Mouse (Mus musculus) olfactory bulb, adult 2 months (tissue): Measurements from ENCODE around the gene Fev. TPM values are rescaled to one million over a fixed set of nuclear protein-coding genes. Genes with fewer than 3 reads are reported as not detected.
A peak's percentile ranks its signal among the peaks of the same experiment; 100 is the strongest.

Source experiments
- H3K27ac ChIP-seq: fragments of 200-500 bp; 2 replicates; pipeline ENCODE4 v1.5.1; 2012; ENCODE audit warnings: low read depth, low read length; ENCODE audit not compliant: insufficient read depth
- H3K4me1 ChIP-seq: fragments of 200-500 bp; 2 replicates; pipeline ENCODE4 v1.6.1; 2012; ENCODE audit warnings: low read length; ENCODE audit not compliant: control insufficient read depth, insufficient read depth
- H3K4me3 ChIP-seq: fragments of 200-500 bp; 2 replicates; pipeline ENCODE4 v1.5.1; 2012; ENCODE audit warnings: mild to moderate bottlenecking, low read depth, low read length, moderate library complexity; ENCODE audit not compliant: insufficient read depth
- CTCF ChIP-seq: fragments of 200-500 bp; IDR thresholded peaks from 2 replicates; pipeline ENCODE4 v1.5.1; 2012; ENCODE audit warnings: low read depth, mild to moderate bottlenecking, low read length, moderate library complexity; ENCODE audit not compliant: insufficient read depth
- POLR2A ChIP-seq: fragments of 200-500 bp; IDR thresholded peaks from 2 replicates; pipeline ENCODE4 v1.6.1; 2012; ENCODE audit warnings: mild to moderate bottlenecking, low read depth, low read length, moderate library complexity; ENCODE audit not compliant: insufficient read depth
- WGBS: fragments of 180-500 bp; shearing (Covaris S2); methylation state at CpG from one replicate; pipeline ENCODE4 v1.1.7; 2018; 5-methylcytosine and 5-hydroxymethylcytosine counted together
- polyA plus RNA-seq: library from polyadenylated mRNA; stranded (reverse); fragments of >200 nt; gene quantifications from 2 replicates; pipeline ENCODE4 v1.2.4, GENCODE M21; 2012; ENCODE audit warnings: low replicate concordance; ENCODE audit not compliant: missing spikeins, insufficient read depth, insufficient read length

The Fev gene
- polyA plus RNA-seq, 1 experiment = not detected

- Histone ChIP-seq H3K27ac (0 out of 2 replicates have a peak overlapping the region, but pooled peaks have one; percentile 12), H3K4me3 (peak overlapping the region; percentile 57), H3K4me1 (peaks cover 28% of the 10 kb centered on the region)
- WGBS = 12% methylated on average over 4 of the region's 4 CpGs
- no peak for TF ChIP-seq POLR2A
Observed at GRCm38 (mm10) chr1:74857677-74858076, 27.5 kb downstream of the Fev start.

- TF ChIP-seq CTCF (no peak), POLR2A (no peak)
- Histone ChIP-seq H3K27ac (0 out of 2 replicates have a peak overlapping the region, but pooled peaks have one; percentile 12), H3K4me1 (peaks cover 30% of the 10 kb centered on the region), H3K4me3 (peak overlapping the region; percentile 51)
- 15% methylated on average over 20 of the region's 20 CpGs for WGBS
Observed at GRCm38 (mm10) chr1:74857201-74857600, 28.0 kb downstream of the Fev start.

GRCm38 (mm10) chr1:74856791-74857190 is 28.4 kb downstream of the Fev start:
- no peak overlapping the region for H3K27ac ChIP-seq
- WGBS = 1% methylated on average over 7 of the region's 7 CpGs
- H3K4me3 ChIP-seq = peak overlapping the region; percentile 81
- TF ChIP-seq POLR2A (no peak), CTCF (no peak)
- H3K4me1 ChIP-seq = peaks cover 30% of the 10 kb centered on the region

GRCm38 (mm10) chr1:74856439-74856720 is 28.8 kb downstream of the Fev start:
- WGBS = 3% methylated on average over 11 of the region's 11 CpGs
- peak overlapping the region; percentile 81 for H3K4me3 ChIP-seq
- H3K4me1 ChIP-seq = peaks cover 30% of the 10 kb centered on the region
- TF ChIP-seq CTCF = no peak
- no peak for TF ChIP-seq POLR2A
- H3K27ac ChIP-seq = no peak overlapping the region

GRCm38 (mm10) chr1:74855651-74856438 is 29.4 kb downstream of the Fev start:
- Histone ChIP-seq H3K4me3 (peak overlapping the region; percentile 81), H3K27ac (peak overlapping the region; percentile 56), H3K4me1 (peaks cover 35% of the 10 kb centered on the region)
- under 1% methylated on average over 74 of the region's 74 CpGs for WGBS
- TF ChIP-seq POLR2A (no peak), CTCF (no peak)

- TF ChIP-seq CTCF (no peak), POLR2A (no peak)
- Histone ChIP-seq H3K4me1 (peaks cover 37% of the 10 kb centered on the region), H3K4me3 (peak overlapping the region; percentile 81), H3K27ac (peak overlapping the region; percentile 56)
- under 1% methylated on average over 48 of the region's 48 CpGs for WGBS
Observed at GRCm38 (mm10) chr1:74855156-74855555, 30.1 kb downstream of the Fev start.

GRCm38 (mm10) chr1:74854306-74855056 is 30.7 kb downstream of the Fev start, which contains the start of gene Cdk5r2:
Cdk5r2 (plus strand) TSS chr1:74854934.
- no peak for TF ChIP-seq CTCF
- TF ChIP-seq POLR2A = peak; percentile 97
- peak within 1 kb of the TSS; percentile 70 for H3K27ac ChIP-seq
- 3% methylated on average over 39 of the region's 39 CpGs for WGBS
- H3K4me1 ChIP-seq = peaks cover 35% of the 10 kb centered on the region
- peak within 1 kb of the TSS; percentile 81 for H3K4me3 ChIP-seq

- WGBS = 22% methylated on average over 6 of the region's 6 CpGs
- peaks cover 23% of the 10 kb centered on the region for H3K4me1 ChIP-seq
- TF ChIP-seq POLR2A (no peak), CTCF (no peak)
- no peak overlapping the region for H3K4me3 ChIP-seq
- peak overlapping the region; percentile 95 for H3K27ac ChIP-seq
Observed at GRCm38 (mm10) chr1:74851001-74851775, 34.0 kb downstream of the Fev start.
